Mouse (Mus musculus) olfactory bulb, adult 2 months (tissue): ENCODE measurements around the gene Pira2. TPM values are rescaled to one million over a fixed set of nuclear protein-coding genes. Genes with fewer than 3 reads are reported as not detected.
"Not testable (repeated sequence)": the region's sequence is repeated elsewhere in the genome, so short reads cannot be mapped to it uniquely, and the experiment has no call there.

Source experiments
- H3K27ac ChIP-seq: fragments of 200-500 bp; 2 replicates; pipeline ENCODE4 v1.5.1; 2012; ENCODE audit warnings: low read depth, low read length; ENCODE audit not compliant: insufficient read depth
- H3K4me1 ChIP-seq: fragments of 200-500 bp; 2 replicates; pipeline ENCODE4 v1.6.1; 2012; ENCODE audit warnings: low read length; ENCODE audit not compliant: control insufficient read depth, insufficient read depth
- H3K4me3 ChIP-seq: fragments of 200-500 bp; 2 replicates; pipeline ENCODE4 v1.5.1; 2012; ENCODE audit warnings: mild to moderate bottlenecking, low read depth, low read length, moderate library complexity; ENCODE audit not compliant: insufficient read depth
- WGBS: fragments of 180-500 bp; shearing (Covaris S2); methylation state at CpG from one replicate; pipeline ENCODE4 v1.1.7; 2018; 5-methylcytosine and 5-hydroxymethylcytosine counted together
- polyA plus RNA-seq: library from polyadenylated mRNA; stranded (reverse); fragments of >200 nt; gene quantifications from 2 replicates; pipeline ENCODE4 v1.2.4, GENCODE M21; 2012; ENCODE audit warnings: low replicate concordance; ENCODE audit not compliant: missing spikeins, insufficient read depth, insufficient read length

Gene Pira2
- not detected in 2 replicates for polyA plus RNA-seq

- not testable (repeated sequence) for H3K27ac ChIP-seq, H3K4me1 ChIP-seq, H3K4me3 ChIP-seq
- WGBS: no CpG with 5 or more reads among the region's 2 CpGs
These were observed at the start of gene Pira2 for GRCm38 (mm10) chr7:3844951-3845350. Pira2 (minus strand) TSS chr7:3845051.

- no CpG with 5 or more reads among the region's 1 CpGs for WGBS
- not testable (repeated sequence) for H3K4me1 ChIP-seq, H3K4me3 ChIP-seq, H3K27ac ChIP-seq
These were observed 30.2 kb upstream of the Pira2 start for GRCm38 (mm10) chr7:3875032-3875431.

GRCm38 (mm10) chr7:3837854-3838253 lies 7.0 kb downstream of the Pira2 start:
- not testable (repeated sequence) for H3K4me3 ChIP-seq, H3K27ac ChIP-seq, H3K4me1 ChIP-seq
- WGBS: no CpG with 5 or more reads among the region's 1 CpGs

GRCm38 (mm10) chr7:3830633-3831032 lies 14.2 kb downstream of the Pira2 start:
- not testable (repeated sequence) for H3K4me3 ChIP-seq, H3K4me1 ChIP-seq, H3K27ac ChIP-seq

- 79% methylated on average over 1 of the region's 3 CpGs for WGBS
- H3K4me1 ChIP-seq, H3K4me3 ChIP-seq, H3K27ac ChIP-seq: not testable (repeated sequence)
These were observed 19.3 kb downstream of the Pira2 start, which contains the start of gene Gm15448 for GRCm38 (mm10) chr7:3825599-3825998. Gm15448 (minus strand) TSS chr7:3825687.

- not testable (repeated sequence) for H3K4me1 ChIP-seq, H3K27ac ChIP-seq, H3K4me3 ChIP-seq
These were observed 32.9 kb downstream of the Pira2 start for GRCm38 (mm10) chr7:3811912-3812311.

- not testable (repeated sequence) for H3K27ac ChIP-seq, H3K4me3 ChIP-seq
- 84% methylated on average over 4 of the region's 4 CpGs for WGBS
These were observed 41.9 kb downstream of the Pira2 start for GRCm38 (mm10) chr7:3802935-3803334.

GRCm38 (mm10) chr7:3799940-3800339 lies 44.9 kb downstream of the Pira2 start:
- not testable (repeated sequence) for H3K27ac ChIP-seq, H3K4me1 ChIP-seq, H3K4me3 ChIP-seq
- 66% methylated on average over 3 of the region's 3 CpGs for WGBS

More at GRCm38 (mm10) chr7:3802935-3803334, 41.9 kb downstream of the Pira2 start:
- H3K4me1 ChIP-seq: not testable (repeated sequence)

GRCm38 (mm10) chr7:3796286-3796685 lies 48.6 kb downstream of the Pira2 start:
- H3K27ac ChIP-seq, H3K4me3 ChIP-seq, H3K4me1 ChIP-seq: not testable (repeated sequence)

Other genes starting within 250 kb of the Pira2 start
- not detected in 2 replicates for gene Oscar, start 228.9 kb downstream of the Pira2 start, polyA plus RNA-seq
- not detected in 2 replicates for gene Ndufa3, start 227.7 kb downstream of the Pira2 start, polyA plus RNA-seq
- not detected in 2 replicates for gene Tfpt, start 215.1 kb downstream of the Pira2 start, polyA plus RNA-seq
- not detected in 2 replicates for gene Prpf31, start 215.1 kb downstream of the Pira2 start, polyA plus RNA-seq
- not detected in 2 replicates for gene Cnot3, start 199.8 kb downstream of the Pira2 start, polyA plus RNA-seq
- not detected in 2 replicates for gene Leng1, start 179.2 kb downstream of the Pira2 start, polyA plus RNA-seq
- gene Tmc4, start 167.5 kb downstream of the Pira2 start, polyA plus RNA-seq: not detected in 2 replicates
- gene Tsen34, start 152.2 kb downstream of the Pira2 start, polyA plus RNA-seq: not detected in 2 replicates
- not detected in 2 replicates for gene Mboat7, start 151.5 kb downstream of the Pira2 start, polyA plus RNA-seq
- gene Rps9, start 141.1 kb downstream of the Pira2 start, polyA plus RNA-seq: 2,455 TPM in 1 of 2 replicates, not detected in the other
- not detected in 2 replicates for gene Pirb, start 124.7 kb downstream of the Pira2 start, polyA plus RNA-seq
- not detected in 2 replicates for gene Gm15448, start 19.4 kb downstream of the Pira2 start, polyA plus RNA-seq
- gene Gm14548, start 53.1 kb upstream of the Pira2 start, polyA plus RNA-seq: not detected in 2 replicates
- gene Lilra6, start 70.5 kb upstream of the Pira2 start, polyA plus RNA-seq: not detected in 2 replicates
- not detected in 2 replicates for gene Lair1, start 218.2 kb upstream of the Pira2 start, polyA plus RNA-seq